Mouse (Mus musculus) hindbrain, embryonic 10.5 days (tissue): ENCODE measurements around the gene Fbll1. TPM values are rescaled to one million over a fixed set of nuclear protein-coding genes. Genes with fewer than 3 reads are reported as not detected.
"Not testable (repeated sequence)": the region's sequence is repeated elsewhere in the genome, so short reads cannot be mapped to it uniquely, and the experiment has no call there.

Experiments
- DNase-seq: peaks from one replicate; pipeline ENCODE4 v3.0.0-alpha.2; 2017; ENCODE audit warnings: low spot score
- H3K27ac ChIP-seq: fragments of 300-500 bp; sonication (generic); 2 replicates; pipeline ENCODE4 v1.5.1; 2016; ENCODE audit warnings: mild to moderate bottlenecking, moderate library complexity
- H3K27me3 ChIP-seq: fragments of 300-500 bp; sonication (generic); 2 replicates; pipeline ENCODE4 v1.6.1; 2016; ENCODE audit warnings: mild to moderate bottlenecking; ENCODE audit not compliant: poor library complexity, insufficient read depth, severe bottlenecking
- H3K36me3 ChIP-seq: fragments of 300-500 bp; sonication (generic); 2 replicates; pipeline ENCODE4 v1.6.1; 2016; ENCODE audit warnings: mild to moderate bottlenecking, moderate library complexity
- H3K4me1 ChIP-seq: fragments of 300-500 bp; sonication (generic); replicated peaks from 2 replicates; pipeline ENCODE4 v1.6.1; 2016; ENCODE audit warnings: mild to moderate bottlenecking
- H3K4me3 ChIP-seq: fragments of 300-500 bp; sonication (generic); 2 replicates; pipeline ENCODE4 v1.5.1; 2016; ENCODE audit warnings: mild to moderate bottlenecking, moderate library complexity
- H3K9me3 ChIP-seq: fragments of 300-500 bp; sonication (generic); 2 replicates; pipeline ENCODE4 v1.6.1; 2016; ENCODE audit warnings: mild to moderate bottlenecking, moderate library complexity
- WGBS: fragments of 180-500 bp; shearing (Covaris S2); methylation state at CpG from one replicate; pipeline ENCODE4 v1.1.7; 2016; 5-methylcytosine and 5-hydroxymethylcytosine counted together
- polyA plus RNA-seq: library from polyadenylated mRNA; unstranded; fragments of >200 nt; fragmentation: Nextera tagmentation; extraction: Ambion mirVana; gene quantifications from 2 replicates; pipeline ENCODE4 v1.2.1, GENCODE M21; 2016

The Fbll1 gene
- polyA plus RNA-seq = 1.1 and 3.3 TPM in 2 replicates

GRCm38 (mm10) chr11:35798874-35799273, at the start of gene Fbll1:
Gene Fbll1, minus strand, starts transcription at chr11:35798884.
- peaks cover 15% of the 10 kb centered on the region for H3K4me1 ChIP-seq
- peak within 1 kb of the TSS; percentile 70 for H3K4me3 ChIP-seq
- peaks cover 55% of the 10 kb centered on the region for H3K27me3 ChIP-seq
- no peaks in the 10 kb centered on the region for H3K9me3 ChIP-seq
- 13% methylated on average over 11 of the region's 11 CpGs for WGBS
- peak within 1 kb of the TSS; percentile 66 for H3K27ac ChIP-seq
- H3K36me3 ChIP-seq = no peaks in the 10 kb centered on the region
- DNase-seq = peak; percentile 72

DNA sequence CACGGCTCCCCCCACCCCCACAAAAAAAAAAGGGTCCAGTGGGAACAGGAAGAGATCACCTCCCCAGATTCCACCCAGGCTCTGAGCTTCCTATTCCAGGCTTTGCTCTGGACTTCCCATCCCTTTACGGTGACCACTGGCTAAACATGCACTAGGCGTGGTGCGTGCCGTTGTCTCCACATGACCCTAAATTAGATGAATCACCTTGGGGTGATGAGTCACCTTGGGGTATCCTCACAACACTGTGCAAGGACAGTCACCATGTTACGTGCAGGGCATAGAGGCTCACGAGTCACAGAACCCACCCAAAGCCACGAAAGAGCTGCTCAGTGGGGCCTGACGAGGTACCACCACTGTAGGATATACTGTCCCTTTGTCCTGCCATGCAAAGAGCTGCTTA, 45.6 kb upstream of the Fbll1 start:
- Histone ChIP-seq H3K27ac (0 out of 2 replicates have a peak overlapping the region, but pooled peaks have one; percentile 35), H3K9me3 (no peaks in the 10 kb centered on the region), H3K4me3 (no peak overlapping the region), H3K36me3 (peaks cover 71% of the 10 kb centered on the region), H3K4me1 (no peaks in the 10 kb centered on the region), H3K27me3 (no peaks in the 10 kb centered on the region)
- 92% methylated on average over 9 of the region's 9 CpGs for WGBS
- no peak for DNase-seq

DNA sequence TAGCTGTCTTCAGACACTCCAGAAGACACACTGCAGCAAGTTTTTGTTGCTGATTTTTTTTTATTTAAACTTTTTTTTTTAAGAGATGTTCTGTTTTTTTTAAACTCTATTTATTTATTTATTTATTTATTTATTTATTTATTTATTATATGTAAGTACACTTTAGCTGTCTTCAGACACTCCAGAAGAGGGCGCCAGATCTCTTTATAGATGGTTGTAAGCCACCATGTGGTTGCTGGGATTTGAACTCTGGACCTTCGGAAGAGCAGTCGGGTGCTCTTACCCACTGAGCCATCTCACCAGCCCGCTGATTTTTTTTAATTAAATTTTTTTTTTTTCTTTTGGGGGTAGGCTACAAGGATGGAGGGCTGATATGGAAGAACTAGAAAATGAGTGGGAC, 43.9 kb upstream of the Fbll1 start:
- Histone ChIP-seq H3K36me3 (peaks cover 58% of the 10 kb centered on the region), H3K4me1 (peaks cover 15% of the 10 kb centered on the region; the same call in 1 of the 2 replicates)
- not testable (repeated sequence) for DNase-seq, H3K4me3 ChIP-seq, H3K27me3 ChIP-seq, H3K9me3 ChIP-seq, H3K27ac ChIP-seq
- WGBS = 80% methylated on average over 4 of the region's 4 CpGs

DNA sequence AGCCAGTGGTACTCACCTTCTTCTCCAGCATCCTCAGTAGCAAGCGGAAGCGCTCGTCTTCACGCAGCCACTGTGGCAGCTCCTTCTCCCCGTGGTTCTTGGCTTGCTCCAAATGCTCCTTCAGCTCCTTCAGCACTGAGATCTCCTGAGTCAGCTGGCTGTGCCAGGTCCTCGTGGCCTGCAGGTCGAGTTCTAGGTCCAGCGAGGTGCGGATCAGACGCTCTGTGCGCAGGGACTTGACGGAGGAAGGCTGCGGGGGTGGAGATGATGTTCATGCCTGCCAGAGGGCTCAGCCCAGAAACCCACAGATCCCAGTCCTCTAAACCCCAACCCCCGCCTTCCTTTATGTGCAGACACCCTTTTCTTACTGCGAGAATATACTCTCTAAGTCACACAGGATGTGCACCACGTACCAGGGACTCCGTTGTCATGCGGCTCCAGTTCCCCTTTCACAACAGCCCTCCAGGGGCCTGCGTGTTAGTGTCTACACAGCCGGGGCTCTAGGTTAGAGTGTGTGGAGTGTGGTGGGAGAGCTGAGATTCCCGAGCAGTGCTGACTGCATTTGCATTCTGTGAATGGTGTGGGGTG, 43.1 kb upstream of the Fbll1 start:
- Histone ChIP-seq H3K4me3 (no peak overlapping the region), H3K27me3 (no peaks in the 10 kb centered on the region), H3K36me3 (peaks cover 54% of the 10 kb centered on the region), H3K27ac (no peak overlapping the region), H3K9me3 (no peaks in the 10 kb centered on the region), H3K4me1 (peaks cover 15% of the 10 kb centered on the region; the same call in 1 of the 2 replicates)
- DNase-seq = no peak
- 89% methylated on average over 21 of the region's 21 CpGs for WGBS

DNA sequence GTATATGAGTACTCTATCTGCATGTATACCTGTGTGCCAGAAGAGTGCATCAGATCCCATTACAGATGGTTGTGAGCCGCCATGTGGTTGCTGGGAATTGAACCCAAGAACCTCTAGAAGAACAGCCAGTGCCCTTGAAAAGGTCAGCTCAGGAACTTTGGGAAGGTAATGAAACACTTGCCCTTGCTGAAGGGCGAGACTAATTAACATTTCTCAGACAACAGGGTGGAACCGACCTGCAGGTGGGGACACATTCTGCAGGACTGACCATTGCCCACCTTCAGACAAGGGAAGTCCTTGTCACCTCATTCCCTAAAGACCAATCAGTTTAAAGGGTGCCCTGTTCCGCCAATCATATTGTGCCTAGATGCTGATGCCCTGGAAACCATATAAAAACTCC, 42.1 kb upstream of the Fbll1 start:
- H3K36me3 ChIP-seq = peaks cover 45% of the 10 kb centered on the region
- H3K27me3 ChIP-seq, DNase-seq, H3K9me3 ChIP-seq, H3K27ac ChIP-seq, H3K4me3 ChIP-seq: not testable (repeated sequence)
- 91% methylated on average over 4 of the region's 4 CpGs for WGBS
- H3K4me1 ChIP-seq = peaks cover 15% of the 10 kb centered on the region; the same call in 1 of the 2 replicates

GRCm38 (mm10) chr11:35840282-35840681, 41.6 kb upstream of the Fbll1 start:
- no peak for DNase-seq
- 84% methylated on average over 7 of the region's 7 CpGs for WGBS
- peaks cover 45% of the 10 kb centered on the region for H3K36me3 ChIP-seq
- no peaks in the 10 kb centered on the region for H3K9me3 ChIP-seq
- H3K4me1 ChIP-seq = peaks cover 15% of the 10 kb centered on the region; the same call in 1 of the 2 replicates
- H3K4me3 ChIP-seq = no peak overlapping the region
- no peaks in the 10 kb centered on the region for H3K27me3 ChIP-seq
- no peak overlapping the region for H3K27ac ChIP-seq

DNA sequence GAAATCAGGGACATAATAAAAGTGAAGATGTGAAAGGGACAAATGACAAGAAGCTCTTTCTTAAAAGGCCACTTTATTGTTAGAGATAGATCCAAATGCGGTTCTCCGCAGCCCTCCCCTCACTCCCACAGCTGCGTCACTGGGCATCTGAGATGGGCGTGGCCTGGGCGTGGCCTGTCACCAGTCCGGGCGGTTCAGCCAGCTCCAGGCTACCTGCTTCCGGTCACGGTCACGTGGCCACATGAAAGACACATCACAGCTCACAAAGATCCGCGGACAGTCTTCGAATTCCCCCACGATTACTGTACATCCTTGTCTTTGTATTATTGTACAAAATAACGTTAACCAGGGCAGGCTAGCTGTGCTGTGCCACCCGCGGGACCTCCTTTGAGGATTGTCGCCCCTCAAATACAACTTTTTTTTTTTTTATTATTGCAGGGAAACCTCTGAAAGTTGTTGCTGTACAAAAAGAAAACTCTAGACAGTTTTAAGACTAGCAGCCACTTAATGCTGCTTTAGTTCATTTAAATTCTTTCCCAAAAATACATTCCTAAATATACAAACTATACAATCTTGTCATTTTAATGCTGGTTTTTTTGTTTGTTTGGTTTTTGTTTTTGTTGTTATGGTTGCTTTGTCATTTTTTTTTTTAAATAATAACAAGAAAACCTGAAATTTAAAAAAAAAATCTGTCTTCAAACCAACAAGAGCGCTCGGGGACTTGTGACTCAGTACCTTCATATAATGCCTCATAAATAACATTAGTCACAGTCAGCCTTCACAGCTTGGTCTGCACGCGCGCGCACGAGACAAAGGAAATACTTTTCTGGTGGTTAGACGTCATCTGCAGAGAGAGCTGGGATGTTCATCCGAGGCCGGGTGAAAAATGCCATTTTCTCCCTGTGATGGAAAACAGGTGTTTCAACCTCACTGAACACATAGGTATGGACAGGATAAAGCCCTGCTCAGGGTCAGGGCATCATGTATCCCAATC, 40.0 kb upstream of the Fbll1 start:
- WGBS = 26% methylated on average over 28 of the region's 28 CpGs
- Histone ChIP-seq H3K27me3 (no peaks in the 10 kb centered on the region), H3K36me3 (peaks cover 40% of the 10 kb centered on the region)

GRCm38 (mm10) chr11:35837156-35838126, 38.8 kb upstream of the Fbll1 start:
- H3K36me3 ChIP-seq = peaks cover 34% of the 10 kb centered on the region
- H3K4me1 ChIP-seq = peaks cover 33% of the 10 kb centered on the region
- peak overlapping the region; percentile 85 for H3K27ac ChIP-seq
- WGBS = 83% methylated on average over 5 of the region's 5 CpGs
- no peak overlapping the region for H3K4me3 ChIP-seq
- no peak for DNase-seq
- no peaks in the 10 kb centered on the region for H3K27me3 ChIP-seq
- H3K9me3 ChIP-seq = no peaks in the 10 kb centered on the region

More for the DNA sequence above, 40.0 kb upstream of the Fbll1 start:
- H3K27ac ChIP-seq = peak overlapping the region; percentile 85
- H3K4me1 ChIP-seq = peaks cover 24% of the 10 kb centered on the region
- DNase-seq = peak; percentile 93
- peak overlapping the region; percentile 46 for H3K4me3 ChIP-seq
- no peaks in the 10 kb centered on the region for H3K9me3 ChIP-seq

DNA sequence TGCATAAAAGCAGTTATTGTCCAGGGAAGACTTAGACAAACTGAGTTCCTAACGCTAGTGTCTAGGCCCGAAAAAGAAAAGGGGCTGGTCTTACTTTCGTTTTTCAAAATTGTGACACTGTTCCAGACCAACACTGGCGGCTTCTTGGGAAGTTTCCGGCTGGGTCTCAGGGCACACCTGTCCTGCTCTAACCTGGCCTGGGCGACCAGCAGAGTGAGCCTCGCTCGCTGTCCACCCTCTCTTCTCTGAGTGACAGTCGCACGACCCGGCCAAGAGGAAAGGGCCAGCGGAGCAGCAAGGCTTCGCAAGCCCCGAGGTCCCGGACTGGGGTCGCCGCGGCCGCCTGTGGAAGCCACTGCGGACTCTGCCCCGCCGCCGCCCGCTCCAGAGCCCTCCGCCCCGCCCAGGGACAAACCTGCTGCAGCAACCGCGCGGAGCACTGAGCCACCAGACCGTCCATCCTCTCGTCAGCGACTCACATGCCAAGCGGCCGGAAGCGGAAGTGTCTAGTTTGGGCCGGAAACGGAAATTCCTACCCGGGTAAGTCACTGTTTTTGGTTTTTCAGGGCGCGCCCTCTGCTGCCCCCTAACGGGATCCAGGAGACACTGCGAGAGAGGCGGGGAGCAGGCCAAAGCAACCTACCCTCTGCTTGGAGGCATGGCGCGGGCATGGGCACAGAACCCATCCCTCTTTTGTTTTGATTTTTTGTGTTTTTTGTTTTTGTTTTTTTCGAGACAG, 35.5 kb upstream of the Fbll1 start, which contains the start of gene Rars:
Gene Rars (minus strand): TSS at position 485 of the 739 bp plus-strand sequence.
- Histone ChIP-seq H3K27me3 (no peaks in the 10 kb centered on the region), H3K36me3 (peaks cover 41% of the 10 kb centered on the region), H3K9me3 (no peaks in the 10 kb centered on the region), H3K4me1 (peaks cover 33% of the 10 kb centered on the region), H3K4me3 (peak within 1 kb of the TSS; percentile 99), H3K27ac (peak within 1 kb of the TSS; percentile 89)
- 2% methylated on average over 46 of the region's 46 CpGs for WGBS
- peak; percentile 95 for DNase-seq

DNA sequence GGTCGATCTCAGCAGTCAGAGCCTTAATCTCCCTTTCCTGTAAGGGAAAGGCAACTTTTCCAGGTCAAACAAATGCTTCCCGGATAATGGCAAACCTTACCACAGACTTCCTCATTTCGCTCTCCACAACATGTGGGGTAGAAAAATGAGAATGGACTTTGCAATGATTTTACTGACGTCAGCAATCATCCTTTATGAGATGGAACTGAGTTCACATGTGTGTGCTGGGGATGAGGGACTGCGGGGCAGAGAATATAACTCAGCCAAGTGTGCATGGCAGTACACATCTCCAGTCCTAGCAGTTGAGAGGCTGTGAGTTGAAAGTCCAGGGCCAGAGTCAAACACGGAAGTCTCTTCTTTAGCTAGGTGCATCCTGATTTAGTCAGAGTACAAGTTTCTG, 34.6 kb upstream of the Fbll1 start:
- H3K36me3 ChIP-seq = peaks cover 50% of the 10 kb centered on the region
- peaks cover 23% of the 10 kb centered on the region for H3K4me1 ChIP-seq
- H3K27ac ChIP-seq = no peak overlapping the region
- H3K4me3 ChIP-seq = peak overlapping the region; percentile 99
- H3K27me3 ChIP-seq = no peaks in the 10 kb centered on the region
- 86% methylated on average over 6 of the region's 6 CpGs for whole genome bisulfite sequencing
- DNase-seq = no peak
- H3K9me3 ChIP-seq = no peaks in the 10 kb centered on the region

GRCm38 (mm10) chr11:35832139-35832538, 33.5 kb upstream of the Fbll1 start:
- peaks cover 61% of the 10 kb centered on the region for H3K36me3 ChIP-seq
- WGBS = 85% methylated on average over 4 of the region's 4 CpGs
- no peak for DNase-seq
- H3K4me3 ChIP-seq = no peak overlapping the region
- H3K27me3 ChIP-seq = no peaks in the 10 kb centered on the region
- H3K9me3 ChIP-seq = no peaks in the 10 kb centered on the region
- H3K4me1 ChIP-seq = peaks cover 18% of the 10 kb centered on the region
- no peak overlapping the region for H3K27ac ChIP-seq
